In the genomic region with DNA sequence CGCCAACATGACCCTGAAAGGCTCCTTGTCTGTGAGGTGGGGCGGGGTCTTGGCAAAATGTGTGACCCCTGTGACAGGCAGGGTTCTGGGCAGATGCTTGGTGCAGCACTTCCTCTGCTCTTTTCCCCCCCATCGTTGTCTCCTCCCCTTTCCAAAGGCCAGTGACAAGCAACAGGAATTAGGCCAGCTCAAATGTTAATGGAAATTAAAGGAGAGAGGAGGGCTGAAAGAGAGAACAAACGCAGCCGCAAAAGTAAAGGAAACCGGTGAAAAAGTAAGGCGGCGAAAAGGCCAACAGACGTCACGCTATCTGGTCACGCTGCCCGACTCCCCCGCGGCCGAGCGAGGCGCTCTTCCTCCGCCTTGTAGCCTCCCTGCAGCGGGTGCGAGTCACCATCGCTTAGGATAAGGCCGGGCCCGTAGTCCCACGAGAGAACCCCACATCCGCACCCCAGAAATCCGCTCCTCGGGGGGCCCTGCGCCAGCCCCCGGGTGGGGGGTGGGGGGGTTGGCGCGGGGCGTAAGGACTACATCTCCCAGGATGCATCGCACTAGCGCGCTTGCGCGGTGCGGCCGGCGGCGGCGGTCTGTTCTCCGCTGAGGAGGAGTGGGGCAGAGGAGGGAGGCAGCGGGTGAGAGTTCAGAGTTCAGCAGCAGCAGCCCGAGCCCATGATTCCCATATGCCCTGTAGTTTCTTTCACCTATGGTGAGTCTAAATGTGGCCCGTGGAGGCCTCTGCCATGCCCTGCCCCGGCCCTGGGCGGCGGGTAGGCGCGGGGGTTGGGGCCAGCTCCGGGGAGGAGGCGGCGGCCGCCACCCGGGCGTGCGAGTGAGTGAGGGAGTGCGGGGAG, we compare ENCODE assay signal across 1 mouse cellular context.
TF ChIP-seq lines count a peak whose summit lies in the region.

A gene (plus strand): TSS at position 590 of the 851 bp plus-strand sequence.

TF ChIP-seq in MEL, 35 proteins besides CTCF, POLR2A, EP300 and RAD21 (continued from another document):
- TF ChIP-seq ZC3H11A (IDR thresholded peaks at IDR 0.05; ENCODE audit: low read depth, low read length) (0 out of 2 replicates have a peak, but pooled peaks have one; percentile 7), POLR2AphosphoS2 (IDR thresholded peaks at IDR 0.05; ENCODE audit: low read length) (peak; percentile 93; the same call in 1 of the 2 replicates)
